Mouse (Mus musculus) ovary, adult 10 weeks (tissue): ENCODE data around the gene Gm7714. TPM values are rescaled to one million over a fixed set of nuclear protein-coding genes. Genes with fewer than 3 reads are reported as not detected.

ENCODE experiments used
- polyA plus RNA-seq: library from polyadenylated mRNA; stranded (reverse); fragments of 350-450 nt; fragmentation: Illumina TruSeq; extraction: RNeasy Lipid Tissue Mini Kit (QIAGEN cat#74804); gene quantifications from one replicate; pipeline ENCODE4 v1.2.3, GENCODE M21; 2014

Gene Gm7714
- not detected for polyA plus RNA-seq

GRCm38 (mm10) chr5:88268619-88269018 is at the start of gene Gm7714:
Gm7714 (plus strand) TSS chr5:88268919.

GRCm38 (mm10) chr5:88317012-88317411 is 48.3 kb downstream of the Gm7714 start, which contains the start of gene Prol1:
Prol1 (plus strand) TSS chr5:88317312.

Other genes starting within 250 kb of the Gm7714 start
- not detected for gene Smr2, start 182.4 kb upstream of the Gm7714 start, polyA plus RNA-seq
- not detected for gene Gm11116, start 157.4 kb upstream of the Gm7714 start, polyA plus RNA-seq
- gene Gm11115, start 114.8 kb upstream of the Gm7714 start, polyA plus RNA-seq = not detected
- 1.7 TPM for gene Prol1, start 48.4 kb downstream of the Gm7714 start, polyA plus RNA-seq
- gene Amtn, start 107.2 kb downstream of the Gm7714 start, polyA plus RNA-seq = not detected
- gene Ambn, start 187.1 kb downstream of the Gm7714 start, polyA plus RNA-seq = not detected
- gene Enam, start 219.1 kb downstream of the Gm7714 start, polyA plus RNA-seq = not detected